Mouse (Mus musculus) lung, postnatal 10 days (tissue): ENCODE results near the gene Tnn.

ENCODE experiments used
- DNase-seq: peaks from one replicate; pipeline ENCODE4 v3.0.0; 2021

Tnn gene

GRCm38 (mm10) chr1:160043271-160043975 lies 110.0 kb downstream of the Tnn start:
- DNase-seq = peak; percentile 69

DNA sequence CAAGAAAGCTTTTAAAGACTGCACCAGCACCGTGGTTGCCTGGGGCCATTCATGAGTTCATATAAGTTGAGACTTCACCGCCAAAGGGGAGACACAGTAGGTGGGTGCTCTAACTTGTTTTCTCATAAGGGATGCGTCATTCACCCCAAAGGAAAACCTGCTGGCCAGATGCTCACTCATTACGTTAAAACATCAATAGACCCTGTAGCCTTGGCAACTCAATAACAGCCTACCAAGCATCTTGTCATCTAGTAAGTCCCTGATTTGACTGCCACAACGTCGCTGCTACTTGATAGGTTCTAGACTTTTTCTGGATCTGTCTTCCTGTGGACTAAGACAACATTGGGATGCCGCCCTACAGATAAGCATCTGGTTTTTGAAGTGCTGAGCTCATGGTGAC lies 111.0 kb downstream of the Tnn start:
- DNase-seq = no peak

DNA sequence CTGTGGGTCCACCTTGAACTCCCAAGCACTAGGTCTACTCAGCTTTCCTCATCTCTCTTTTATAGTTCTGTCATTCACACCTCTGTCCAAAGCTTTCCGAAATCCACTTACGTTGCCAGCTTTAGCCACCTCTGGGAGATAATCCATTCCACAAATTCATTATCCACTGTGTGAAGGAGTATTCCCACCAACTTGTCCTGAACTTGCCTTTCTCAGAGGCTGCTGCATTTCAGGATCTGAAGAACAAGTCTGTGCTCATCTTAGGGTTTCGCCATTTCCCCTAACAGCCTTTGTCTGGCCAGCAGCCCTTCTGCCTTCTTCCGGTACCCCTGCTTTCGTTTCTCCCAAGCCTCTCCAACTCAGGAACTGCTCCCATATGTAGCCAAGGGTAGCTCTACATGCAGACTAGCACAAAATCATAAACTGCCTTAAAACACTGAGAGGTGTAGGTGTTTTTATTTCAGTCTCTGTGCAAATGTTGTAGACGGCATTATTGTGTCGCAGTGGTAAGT lies 112.1 kb downstream of the Tnn start:
- no peak for DNase-seq

- DNase-seq = no peak
Measured at GRCm38 (mm10) chr1:160039951-160040645, 113.3 kb downstream of the Tnn start.

- DNase-seq = peak; percentile 87
Measured at GRCm38 (mm10) chr1:160036996-160037521, 116.3 kb downstream of the Tnn start.

GRCm38 (mm10) chr1:160035561-160035960 lies 117.8 kb downstream of the Tnn start:
- no peak for DNase-seq
